In genomic region chr11:85139581-85140540, GRCm38 (mm10) we compare ENCODE assay signal across 8 mouse cellular contexts. TPM values are rescaled to one million over a fixed set of nuclear protein-coding genes. Genes with fewer than 3 reads are reported as not detected.
DNase-seq lines count a peak whose midpoint lies in the region; ATAC-seq lines count a peak whose summit lies in the region.

Usp32 (minus strand) TSS chr11:85140161.

- intact Hi-C loops in left cerebral cortex, postnatal 10 days (cut with DNase I) = no loop called here

- peak; percentile 99 for DNase-seq in adipocyte (ENCODE audit: low spot score)
- peak; percentile 97 for DNase-seq in embryo, embryonic 10 days (ENCODE audit: low spot score)
- DNase-seq in gastrocnemius, postnatal 10 days = peak; percentile 96
- peak; percentile 95 to 98 for DNase-seq in left cerebral cortex, postnatal 10 days (ENCODE audit: extremely low spot score in 1 of 2, low spot score in 2 of 2)
- DNase-seq in right cerebral cortex, postnatal 25 days = peak; percentile 97
- peak; percentile 96 for DNase-seq in urinary bladder, postnatal 4 days (ENCODE audit: low spot score in 2 of 2)

- peak; percentile 95 for ATAC-seq in inflammation-experienced regulatory T-cells, adult 6 months
- ATAC-seq in megakaryocyte-erythroid progenitor cell, adult 5-6 weeks (replicated peaks; ENCODE audit: low FRiP score, low TSS enrichment, poor library complexity, severe bottlenecking) = peak; percentile 99

RNA-seq across cellular contexts. Expression of gene Usp32, which starts in this region (rescaled TPM):
- total RNA-seq in gastrocnemius, postnatal 10 days (2021) = 10 to 100 TPM; 10.4 to 12.3 TPM
- polyA plus RNA-seq in inflammation-experienced regulatory T-cells, adult 6 months (2017; shearing (Covaris generic)) = 1 to 10 TPM; 5.2 to 9.4 (median 8.8) TPM
- 10 to 100 TPM; 80.8 to 87.9 TPM for total RNA-seq in left cerebral cortex, postnatal 10 days (2021)
- 34.2 and 53.4 TPM in 2 replicates for total RNA-seq in megakaryocyte-erythroid progenitor cell, adult 5-6 weeks (2014; fragmentation: Nextera tagmentation)
- 17.2 and 31.9 TPM in 2 replicates for total RNA-seq in megakaryocyte-erythroid progenitor cell, adult 5-6 weeks (2017)

Comparison
In these comparisons a context has a peak if more than half of its experiments do, and no peak if none do; other contexts are left out.
1. Peak in every context shown above with its lines: DNase-seq and ATAC-seq.